Mouse (Mus musculus): ENCODE measurements around the gene Psmc3ip. TPM values are rescaled to one million over a fixed set of nuclear protein-coding genes. Genes with fewer than 3 reads are reported as not detected.

Gene Psmc3ip
- polyA plus RNA-seq, 2 experiments, result 16.8 to 21.6 TPM

- Histone ChIP-seq H3K9ac (replicated peaks) (peak overlapping the region; percentile 35; the same call in 1 of the 2 replicates), H3K9me3 (ENCODE audit: control insufficient read depth, low read length) (no peaks in the 10 kb centered on the region), H3K36me3 (replicated peaks; ENCODE audit: control insufficient read depth, insufficient read depth, low read depth) (peaks cover 14% of the 10 kb centered on the region), H3K27ac (peak overlapping the region; percentile 10; the same call in 1 of the 2 replicates), H3K4me2 (ENCODE audit: low read depth) (peak overlapping the region; percentile 69), H3K4me1 (replicated peaks; ENCODE audit: control insufficient read depth in 2 of 2, insufficient read depth in 2 of 2, low read length in 1 of 2) (peaks cover 37 to 54% of the 10 kb centered on the region in 2 experiments), H3K27me3 (ENCODE audit: control insufficient read depth, insufficient read depth, low read length) (peaks cover 8% of the 10 kb centered on the region), H3K4me3 (ENCODE audit: insufficient read depth in 1 of 2, low read depth in 2 of 2, low read length in 2 of 2) (peak overlapping the region; percentile 35)
- ATAC-seq (ENCODE audit: insufficient read depth), result no peak
- WGBS (ENCODE audit: insufficient replicate concordance), result 17% methylated on average over 18 of the region's 18 CpGs
- no peak for TF ChIP-seq EP300 (IDR thresholded peaks at IDR 0.05; ENCODE audit: low read depth)
- peak; percentile 99 for TF ChIP-seq CTCF (IDR thresholded peaks at IDR 0.05; ENCODE audit: low read depth)
- DNase-seq (ENCODE audit: low read depth in 3 of 3, low spot score in 3 of 3), result peak; percentile 56 to 60 (median 59)
Measured at GRCm38 (mm10) chr11:101066549-101067412, 28.5 kb downstream of the Psmc3ip start.

GRCm38 (mm10) chr11:101065002-101065401 is 30.2 kb downstream of the Psmc3ip start:
- peaks cover 6% of the 10 kb centered on the region for H3K27me3 ChIP-seq (ENCODE audit: control insufficient read depth, insufficient read depth, low read length)
- H3K9me3 ChIP-seq (ENCODE audit: control insufficient read depth, low read length), result no peaks in the 10 kb centered on the region
- H3K36me3 ChIP-seq (replicated peaks; ENCODE audit: control insufficient read depth, insufficient read depth, low read depth), result peaks cover 23% of the 10 kb centered on the region
- H3K4me1 ChIP-seq (replicated peaks; ENCODE audit: control insufficient read depth in 2 of 2, insufficient read depth in 2 of 2, low read length in 1 of 2), result peaks cover 37 to 48% of the 10 kb centered on the region in 2 experiments
- WGBS (ENCODE audit: insufficient replicate concordance), result 59% methylated on average over 9 of the region's 9 CpGs
- no peak overlapping the region; the same call in 1 of the 2 replicates for H3K4me2 ChIP-seq (ENCODE audit: low read depth)
- no peak overlapping the region for H3K4me3 ChIP-seq (ENCODE audit: insufficient read depth in 1 of 2, low read depth in 2 of 2, low read length in 2 of 2)
- DNase-seq (ENCODE audit: low read depth in 3 of 3, low spot score in 3 of 3) (no peak), ATAC-seq (ENCODE audit: insufficient read depth) (no peak)
- no peak overlapping the region for H3K9ac ChIP-seq (replicated peaks)
- peak overlapping the region; percentile 97 for H3K27ac ChIP-seq
- TF ChIP-seq CTCF (IDR thresholded peaks at IDR 0.05; ENCODE audit: low read depth), result no peak
- no peak for TF ChIP-seq EP300 (IDR thresholded peaks at IDR 0.05; ENCODE audit: low read depth)

- H3K36me3 ChIP-seq (replicated peaks; ENCODE audit: control insufficient read depth, insufficient read depth, low read depth), result peaks cover 28% of the 10 kb centered on the region
- ATAC-seq (ENCODE audit: insufficient read depth), result no peak
- peaks cover 36 to 48% of the 10 kb centered on the region in 2 experiments for H3K4me1 ChIP-seq (replicated peaks; ENCODE audit: control insufficient read depth in 2 of 2, insufficient read depth in 2 of 2, low read length in 1 of 2)
- no peak for DNase-seq (ENCODE audit: low read depth in 3 of 3, low spot score in 3 of 3)
- H3K4me2 ChIP-seq (ENCODE audit: low read depth), result peak overlapping the region; percentile 60
- peak overlapping the region; percentile 97 for H3K27ac ChIP-seq
- 64% methylated on average over 4 of the region's 4 CpGs for WGBS (ENCODE audit: insufficient replicate concordance)
- peaks cover 6% of the 10 kb centered on the region for H3K27me3 ChIP-seq (ENCODE audit: control insufficient read depth, insufficient read depth, low read length)
- TF ChIP-seq EP300 (IDR thresholded peaks at IDR 0.05; ENCODE audit: low read depth) (no peak), CTCF (IDR thresholded peaks at IDR 0.05; ENCODE audit: low read depth) (no peak)
- H3K9ac ChIP-seq (replicated peaks), result peak overlapping the region; percentile 50
- no peak overlapping the region for H3K4me3 ChIP-seq (ENCODE audit: insufficient read depth in 1 of 2, low read depth in 2 of 2, low read length in 2 of 2)
- no peaks in the 10 kb centered on the region for H3K9me3 ChIP-seq (ENCODE audit: control insufficient read depth, low read length)
Measured at GRCm38 (mm10) chr11:101064462-101064861, 30.8 kb downstream of the Psmc3ip start.

DNA sequence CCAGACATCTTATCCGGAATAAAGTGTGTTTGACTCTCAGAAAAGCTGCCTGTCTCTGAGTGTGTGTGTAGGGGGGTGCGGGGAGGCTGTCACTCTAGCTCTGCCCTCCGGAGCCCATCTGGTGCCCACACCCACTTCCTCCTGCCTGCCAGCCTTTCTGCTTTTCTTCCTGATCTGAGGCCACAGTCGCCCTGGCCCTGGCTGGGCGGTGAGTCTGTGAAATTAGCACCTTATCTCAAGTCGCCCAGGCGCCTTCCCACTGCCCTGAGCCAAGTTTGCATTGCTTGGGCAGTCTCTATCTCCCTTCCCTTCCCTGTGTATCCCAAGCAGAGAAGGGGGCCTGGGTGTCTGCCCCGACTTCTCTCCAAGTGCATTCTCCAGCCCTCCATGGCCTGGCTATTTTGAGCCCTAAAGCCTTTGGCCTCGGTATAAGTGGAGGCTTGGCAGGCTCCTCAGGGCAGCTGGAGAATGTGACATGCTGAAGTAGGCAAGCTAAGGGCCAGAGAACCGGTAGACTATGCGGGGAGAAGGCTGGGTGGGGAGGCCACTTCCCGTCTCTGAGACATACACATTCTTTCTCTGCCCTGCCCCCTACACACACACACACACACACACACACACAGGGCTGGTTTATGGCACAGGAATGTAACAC is 31.4 kb downstream of the Psmc3ip start:
- Histone ChIP-seq H3K36me3 (replicated peaks; ENCODE audit: control insufficient read depth, insufficient read depth, low read depth) (peaks cover 28% of the 10 kb centered on the region), H3K27me3 (ENCODE audit: control insufficient read depth, insufficient read depth, low read length) (peaks cover under 1% of the 10 kb centered on the region)
- 1% methylated on average over 12 of the region's 12 CpGs for WGBS (ENCODE audit: insufficient replicate concordance)

More for the DNA sequence above, 31.4 kb downstream of the Psmc3ip start:
- ATAC-seq (ENCODE audit: insufficient read depth) (peak; percentile 95), DNase-seq (ENCODE audit: low read depth in 3 of 3, low spot score in 3 of 3) (peak; percentile 88 to 92 (median 90))
- H3K4me1 ChIP-seq (replicated peaks; ENCODE audit: control insufficient read depth in 2 of 2, insufficient read depth in 2 of 2, low read length in 1 of 2), result peaks cover 32 to 45% of the 10 kb centered on the region in 2 experiments
- TF ChIP-seq EP300 (IDR thresholded peaks at IDR 0.05; ENCODE audit: low read depth) (peak; percentile 88), CTCF (IDR thresholded peaks at IDR 0.05; ENCODE audit: low read depth) (no peak)
- H3K4me3 ChIP-seq (ENCODE audit: insufficient read depth in 1 of 2, low read depth in 2 of 2, low read length in 2 of 2), result peak overlapping the region in 1 of 2 experiments; percentile 13; a peak in 1 of 4 replicates
- H3K9me3 ChIP-seq (ENCODE audit: control insufficient read depth, low read length), result no peaks in the 10 kb centered on the region
- H3K4me2 ChIP-seq (ENCODE audit: low read depth), result peak overlapping the region; percentile 65
- H3K27ac ChIP-seq, result peak overlapping the region; percentile 97
- peak overlapping the region; percentile 67 for H3K9ac ChIP-seq (replicated peaks)

Measured in liver, embryonic 14.5 days (tissue).